Mouse (Mus musculus): ENCODE data around the gene 2210017I01Rik. TPM values are rescaled to one million over a fixed set of nuclear protein-coding genes. Genes with fewer than 3 reads are reported as not detected.

The 2210017I01Rik gene
- total RNA-seq (2015) (not detected in 2 replicates), total RNA-seq (2017) (not detected in 2 replicates)

- ATAC-seq (replicated peaks; ENCODE audit: poor library complexity): no peak
Measured at GRCm38 (mm10) chr3:92607392-92607791, at the start of gene 2210017I01Rik. TSS of gene 2210017I01Rik (minus strand) at chr3:92607492.

- ATAC-seq (replicated peaks; ENCODE audit: poor library complexity): no peak
Measured at GRCm38 (mm10) chr3:92656826-92657225, 49.5 kb upstream of the 2210017I01Rik start, which contains the start of gene Lce1b. TSS of gene Lce1b (minus strand) at chr3:92656926.

- no peak for ATAC-seq (replicated peaks; ENCODE audit: poor library complexity)
Measured at GRCm38 (mm10) chr3:92648207-92648606, 40.9 kb upstream of the 2210017I01Rik start, which contains the start of gene Lce1a1. TSS of gene Lce1a1 (minus strand) at chr3:92648307.

- ATAC-seq (replicated peaks; ENCODE audit: poor library complexity): no peak
Measured at GRCm38 (mm10) chr3:92639854-92640253, 32.6 kb upstream of the 2210017I01Rik start.

- no peak for ATAC-seq (replicated peaks; ENCODE audit: poor library complexity)
Measured at GRCm38 (mm10) chr3:92638653-92638991, 31.3 kb upstream of the 2210017I01Rik start.

GRCm38 (mm10) chr3:92637745-92638652, 30.7 kb upstream of the 2210017I01Rik start:
- no peak for ATAC-seq (replicated peaks; ENCODE audit: poor library complexity)

GRCm38 (mm10) chr3:92621560-92621959, 14.3 kb upstream of the 2210017I01Rik start, which contains the start of gene Lce6a:
TSS of gene Lce6a (minus strand) at chr3:92621660.
- no peak for ATAC-seq (replicated peaks; ENCODE audit: poor library complexity)

- no peak for ATAC-seq (replicated peaks; ENCODE audit: poor library complexity)
Measured at GRCm38 (mm10) chr3:92609804-92610203, 2.5 kb upstream of the 2210017I01Rik start.

GRCm38 (mm10) chr3:92602169-92602568, 5.1 kb downstream of the 2210017I01Rik start:
- ATAC-seq (replicated peaks; ENCODE audit: poor library complexity): 0 out of 2 replicates have a peak, but pooled peaks have one; percentile 54

- no peak for ATAC-seq (replicated peaks; ENCODE audit: poor library complexity)
Measured at GRCm38 (mm10) chr3:92600456-92600855, 6.8 kb downstream of the 2210017I01Rik start.

GRCm38 (mm10) chr3:92599973-92600372, 7.3 kb downstream of the 2210017I01Rik start:
- ATAC-seq (replicated peaks; ENCODE audit: poor library complexity): no peak

- ATAC-seq (replicated peaks; ENCODE audit: poor library complexity): no peak
Measured at GRCm38 (mm10) chr3:92598429-92598828, 8.9 kb downstream of the 2210017I01Rik start.

- no peak for ATAC-seq (replicated peaks; ENCODE audit: poor library complexity)
Measured at GRCm38 (mm10) chr3:92588858-92589257, 18.4 kb downstream of the 2210017I01Rik start, which contains the start of gene Smcp. TSS of gene Smcp (minus strand) at chr3:92588997.

GRCm38 (mm10) chr3:92587190-92587589, 20.1 kb downstream of the 2210017I01Rik start:
- no peak for ATAC-seq (replicated peaks; ENCODE audit: poor library complexity)

GRCm38 (mm10) chr3:92585055-92585454, 22.2 kb downstream of the 2210017I01Rik start:
- ATAC-seq (replicated peaks; ENCODE audit: poor library complexity): no peak

- no peak for ATAC-seq (replicated peaks; ENCODE audit: poor library complexity)
Measured at GRCm38 (mm10) chr3:92583164-92583826, 24.0 kb downstream of the 2210017I01Rik start.

GRCm38 (mm10) chr3:92579508-92579907, 27.8 kb downstream of the 2210017I01Rik start:
- ATAC-seq (replicated peaks; ENCODE audit: poor library complexity): no peak

- no peak for ATAC-seq (replicated peaks; ENCODE audit: poor library complexity)
Measured at GRCm38 (mm10) chr3:92578652-92579413, 28.5 kb downstream of the 2210017I01Rik start.

GRCm38 (mm10) chr3:92573449-92574041, 33.7 kb downstream of the 2210017I01Rik start, which contains the start of gene Ivl:
TSS of gene Ivl (minus strand) at chr3:92573735.
- peak; percentile 58; the same call in 1 of the 2 replicates for ATAC-seq (replicated peaks; ENCODE audit: poor library complexity)

- no peak for ATAC-seq (replicated peaks; ENCODE audit: poor library complexity)
Measured at GRCm38 (mm10) chr3:92572514-92573155, 34.7 kb downstream of the 2210017I01Rik start.

Measured in megakaryocyte progenitor cell, adult 5-6 weeks (primary cell).